Mouse (Mus musculus): ENCODE results near the gene Tpgs1. TPM values are rescaled to one million over a fixed set of nuclear protein-coding genes. Genes with fewer than 3 reads are reported as not detected.
"Not testable (repeated sequence)": the region's sequence is repeated elsewhere in the genome, so short reads cannot be mapped to it uniquely, and the experiment has no call there.

The Tpgs1 gene
- total RNA-seq, 2 experiments from 2014 or later: 26.2 to 27.0 TPM

DNA sequence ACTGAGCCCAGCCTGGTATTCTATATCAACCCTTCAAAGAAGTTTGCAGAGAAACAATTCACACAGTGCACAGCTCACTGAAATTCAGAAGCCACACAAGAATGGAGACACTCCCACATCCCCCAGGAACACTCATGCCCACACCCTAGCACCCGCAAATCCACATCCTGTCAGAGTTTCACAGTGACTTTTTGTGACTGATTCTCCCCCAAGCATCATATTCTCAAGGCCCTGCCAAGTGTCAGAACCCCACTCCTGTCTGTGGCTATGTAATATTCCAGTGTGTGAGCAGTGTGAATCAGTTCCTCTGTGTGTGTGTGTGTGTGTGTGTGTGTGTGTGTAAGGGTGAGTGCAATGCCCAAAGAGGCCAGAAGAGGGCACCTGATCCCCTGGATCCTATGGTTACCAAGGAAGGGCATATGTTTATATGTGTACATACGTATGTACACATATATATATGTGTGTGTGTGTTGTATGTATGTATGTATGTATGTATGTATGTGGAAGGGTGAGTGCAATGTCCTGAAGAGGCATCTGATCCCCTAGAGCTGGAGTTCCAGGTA is 22.9 kb downstream of the Tpgs1 start:
- DNase-seq: no peak

GRCm38 (mm10) chr10:79693580-79694378 is 24.6 kb downstream of the Tpgs1 start:
- no peak for DNase-seq

GRCm38 (mm10) chr10:79694379-79694655 is 25.1 kb downstream of the Tpgs1 start:
- DNase-seq: no peak

DNA sequence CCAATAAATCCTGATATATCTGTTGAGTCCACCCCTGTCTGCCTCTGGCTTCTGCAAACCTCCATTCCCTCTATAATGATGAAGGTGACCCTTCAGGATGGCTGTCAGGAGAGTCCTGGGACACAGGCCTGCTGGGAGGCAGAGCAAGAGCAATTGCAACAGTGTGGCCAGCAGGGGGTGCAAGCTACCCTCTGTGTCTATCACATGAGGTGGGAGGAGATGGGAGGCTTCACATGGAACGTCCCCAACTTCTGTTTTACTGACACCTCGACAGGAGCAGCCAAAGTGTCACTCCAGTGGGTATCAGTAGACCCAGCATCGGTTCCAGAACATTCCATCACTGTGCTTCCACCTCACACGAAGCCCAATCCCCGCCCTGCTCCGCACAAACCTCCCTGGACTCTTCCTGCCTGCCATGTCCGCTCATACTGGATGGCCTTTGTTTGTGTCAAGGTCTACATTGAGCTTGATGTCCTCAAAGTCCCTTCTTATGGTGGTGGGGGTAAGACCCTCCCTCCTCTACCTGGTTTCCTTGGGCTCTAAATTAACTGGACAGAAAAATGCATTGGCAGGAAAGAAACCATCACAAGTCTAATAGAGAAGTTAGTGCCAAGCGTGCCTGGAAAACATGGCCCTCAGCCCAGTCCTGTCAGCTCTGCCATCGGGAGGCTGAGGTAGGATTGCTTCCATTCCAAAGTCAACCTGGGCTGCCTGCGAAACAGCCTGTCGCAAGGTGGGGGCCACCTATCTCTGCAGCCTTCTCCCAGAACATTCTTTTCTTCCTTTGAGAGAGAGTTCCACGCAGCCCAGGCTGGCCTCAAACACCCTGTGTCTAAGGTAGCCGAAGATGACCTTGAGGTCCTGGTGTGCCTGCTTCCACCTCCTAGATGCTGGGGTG is 26.3 kb downstream of the Tpgs1 start:
- DNase-seq: peak; percentile 88

DNA sequence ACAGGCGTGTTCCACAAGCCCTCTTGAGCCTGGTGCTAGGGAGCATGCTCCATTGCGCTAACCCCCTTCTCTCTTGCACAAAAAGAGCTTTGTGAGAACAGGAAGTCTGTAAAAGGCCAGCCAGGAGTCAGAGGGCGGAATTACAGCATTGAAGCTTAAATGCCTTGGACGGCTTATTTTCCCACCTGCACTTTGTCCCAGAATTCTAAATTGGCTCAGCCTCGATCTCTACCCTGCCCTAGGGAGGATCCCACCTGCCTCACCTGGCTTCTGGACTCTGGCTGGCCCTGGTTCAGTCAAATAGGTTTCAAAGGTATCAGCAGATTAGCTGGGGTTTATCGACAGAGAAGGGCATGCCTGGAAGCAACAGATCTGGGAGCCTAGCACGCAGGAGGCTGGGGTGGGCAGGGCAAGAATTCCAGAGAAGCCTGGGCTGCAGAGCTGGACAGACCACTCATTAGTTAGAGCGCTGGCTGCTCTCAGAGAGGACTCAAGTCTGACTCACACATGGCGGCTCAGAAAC is 27.0 kb downstream of the Tpgs1 start:
- no peak for DNase-seq

DNA sequence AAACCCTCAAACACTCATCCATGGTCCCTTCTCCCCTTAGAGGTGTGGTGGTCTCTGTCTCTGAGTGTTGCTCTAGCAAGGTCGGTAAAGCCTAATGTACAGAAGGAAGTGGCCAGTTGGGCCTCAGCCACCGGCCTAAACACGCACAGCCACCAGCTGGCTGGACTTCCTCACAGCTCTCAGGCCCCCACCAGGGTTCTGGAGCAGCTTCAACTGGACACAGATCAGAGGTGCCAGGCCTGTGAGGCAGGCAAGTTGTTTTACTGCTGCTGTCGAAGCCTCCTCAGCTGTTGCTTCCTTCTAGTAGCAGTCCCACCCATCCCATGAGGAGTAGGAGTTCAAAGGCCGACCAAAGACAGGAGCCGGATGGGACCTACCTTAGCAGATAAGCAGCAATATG is 28.7 kb downstream of the Tpgs1 start:
- DNase-seq: no peak

GRCm38 (mm10) chr10:79698459-79698858 is 29.3 kb downstream of the Tpgs1 start:
- DNase-seq: no peak

DNA sequence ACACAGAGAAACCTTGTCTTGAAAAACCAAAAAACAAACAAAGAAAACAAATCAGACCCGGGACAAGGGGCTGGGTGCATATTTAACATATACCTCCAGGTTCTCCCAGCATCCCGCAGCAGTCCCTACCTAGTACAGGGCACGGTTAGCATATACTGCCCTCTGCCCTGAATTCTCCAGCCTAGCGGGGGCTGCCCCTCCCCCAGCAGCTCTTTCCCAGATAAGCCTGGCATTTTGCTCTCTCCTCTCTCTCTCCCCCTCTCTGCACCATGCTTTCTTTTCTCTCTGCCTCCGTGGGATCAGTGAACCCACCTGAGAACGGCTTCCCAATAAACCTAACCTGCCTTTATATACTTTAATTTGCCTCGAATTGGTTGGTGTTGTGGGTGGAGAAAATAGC is 31.5 kb downstream of the Tpgs1 start:
- DNase-seq: no peak

- peak; percentile 77 for DNase-seq
Observed at GRCm38 (mm10) chr10:79701443-79702129, 32.4 kb downstream of the Tpgs1 start.

DNA sequence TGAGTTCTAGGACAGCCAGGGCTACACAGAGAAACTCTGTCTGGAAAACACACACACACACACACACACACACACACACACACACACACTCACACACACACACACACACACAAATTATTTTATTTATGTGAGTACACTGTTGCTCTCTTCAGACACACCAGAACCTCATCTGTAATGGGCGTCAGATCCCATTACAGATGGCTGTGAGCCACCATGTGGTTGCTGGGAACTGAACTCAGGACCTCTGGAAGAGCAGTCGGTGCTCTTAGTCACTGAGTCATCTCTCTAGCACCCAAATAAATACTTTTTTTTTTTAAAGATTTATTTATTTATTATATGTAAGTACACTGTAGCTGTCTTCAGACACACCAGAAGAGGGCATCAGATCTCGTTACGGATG is 33.8 kb downstream of the Tpgs1 start:
- not testable (repeated sequence) for DNase-seq

DNA sequence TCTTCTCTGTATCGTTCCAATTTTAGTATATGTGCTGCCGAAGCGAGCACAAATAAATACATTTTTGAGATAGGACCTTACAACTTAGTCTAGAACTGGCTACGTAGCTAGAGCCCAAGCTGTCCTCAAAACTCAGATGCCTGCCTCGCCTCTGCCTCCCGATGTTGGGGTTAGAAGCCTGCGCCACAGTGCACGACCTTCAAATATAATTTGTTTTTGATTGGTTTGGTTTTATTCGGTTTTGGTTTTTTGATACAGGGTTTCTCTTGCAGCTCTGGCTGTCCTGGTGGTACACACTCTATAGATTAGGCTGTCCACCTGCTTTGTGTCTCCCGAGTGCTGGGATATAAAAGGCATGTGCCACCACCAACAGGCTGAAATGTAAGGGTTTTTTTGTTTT is 34.4 kb downstream of the Tpgs1 start:
- DNase-seq: no peak

DNA sequence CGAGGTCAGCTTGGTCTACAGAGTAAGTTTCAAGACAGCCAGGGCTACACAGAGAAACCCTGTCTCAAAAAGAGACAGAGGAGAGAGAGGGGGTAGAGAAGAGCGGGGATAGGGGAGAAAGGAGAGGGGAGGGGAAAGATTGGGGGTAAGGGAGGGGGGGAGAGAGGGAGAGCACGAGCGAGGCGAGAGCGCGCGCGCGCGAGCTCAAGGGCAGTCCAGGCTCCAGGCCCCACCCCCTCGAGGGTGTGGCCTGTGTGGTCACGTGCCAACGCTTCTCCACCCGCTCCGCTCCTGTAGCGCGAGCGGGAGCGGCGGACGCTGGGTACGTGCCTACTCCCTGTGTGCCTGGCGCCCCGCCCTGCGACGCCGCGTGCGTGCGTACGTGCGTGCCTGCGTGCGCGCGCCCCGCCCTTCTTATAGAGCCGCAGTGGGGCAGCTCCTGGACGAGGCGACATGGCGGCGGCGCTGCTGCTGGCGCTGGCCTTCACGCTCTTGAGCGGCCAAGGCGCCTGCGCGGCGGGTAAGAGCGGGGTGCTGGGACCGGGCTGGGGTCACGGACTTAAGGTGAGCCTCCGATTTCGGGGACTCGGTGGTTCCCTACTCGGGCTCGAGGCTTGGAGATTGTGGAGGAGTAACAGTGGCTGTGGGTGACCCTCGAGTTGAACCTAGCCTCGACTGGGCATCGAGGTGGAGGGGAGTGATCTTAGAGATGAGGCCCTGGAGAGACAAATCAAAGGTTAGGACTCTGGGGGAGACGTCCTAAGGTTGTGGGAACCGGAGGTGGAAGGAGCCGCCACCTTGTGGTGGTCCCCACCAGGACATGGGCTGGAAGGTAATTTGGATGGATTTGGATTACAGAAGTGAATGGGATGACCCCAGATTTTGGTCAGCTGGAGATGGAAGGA is 35.1 kb downstream of the Tpgs1 start, which contains the start of gene Bsg:
TSS of gene Bsg (plus strand) at position 427 of the 905 bp plus-strand sequence.
- DNase-seq: peak; percentile 99

DNA sequence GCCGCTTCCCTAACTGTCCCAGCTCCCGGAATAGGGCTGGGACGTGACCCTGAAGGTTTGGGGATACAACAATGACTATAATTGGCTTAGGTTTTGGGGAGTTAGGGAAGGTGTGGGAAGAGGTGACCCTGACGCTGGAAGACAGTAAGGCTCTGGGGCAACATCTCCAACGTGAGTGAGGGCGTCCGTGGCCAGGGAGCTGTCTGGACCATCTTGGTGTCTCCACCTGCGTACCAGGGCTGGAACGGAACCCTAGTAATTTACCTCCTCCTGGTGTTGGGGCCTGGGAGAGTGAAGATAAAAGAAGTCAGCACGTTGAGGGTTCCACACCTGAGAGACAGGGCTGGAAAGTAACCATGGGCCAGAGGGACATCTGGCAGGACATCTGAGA is 35.8 kb downstream of the Tpgs1 start:
- DNase-seq: no peak

DNA sequence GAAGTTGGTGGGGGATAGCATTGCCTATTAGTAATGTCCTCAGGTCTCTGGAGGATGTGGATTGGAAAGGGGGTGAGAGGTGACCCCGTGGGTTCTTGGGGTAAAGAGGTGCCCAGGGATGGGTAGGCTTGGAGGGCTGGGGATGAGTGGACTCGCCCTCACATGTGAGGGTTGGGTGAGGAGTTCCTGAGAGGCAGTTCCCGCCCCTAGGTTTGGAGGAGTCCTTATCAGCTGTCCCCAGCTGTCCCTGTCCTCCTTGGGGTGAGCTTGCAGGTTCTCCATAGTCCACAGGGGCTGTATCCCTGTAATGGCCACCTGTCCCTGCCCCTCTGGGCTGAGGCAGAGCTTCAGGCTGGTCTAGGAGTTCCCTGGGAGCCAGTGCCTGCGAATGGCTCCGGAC is 36.8 kb downstream of the Tpgs1 start:
- DNase-seq: no peak

DNA sequence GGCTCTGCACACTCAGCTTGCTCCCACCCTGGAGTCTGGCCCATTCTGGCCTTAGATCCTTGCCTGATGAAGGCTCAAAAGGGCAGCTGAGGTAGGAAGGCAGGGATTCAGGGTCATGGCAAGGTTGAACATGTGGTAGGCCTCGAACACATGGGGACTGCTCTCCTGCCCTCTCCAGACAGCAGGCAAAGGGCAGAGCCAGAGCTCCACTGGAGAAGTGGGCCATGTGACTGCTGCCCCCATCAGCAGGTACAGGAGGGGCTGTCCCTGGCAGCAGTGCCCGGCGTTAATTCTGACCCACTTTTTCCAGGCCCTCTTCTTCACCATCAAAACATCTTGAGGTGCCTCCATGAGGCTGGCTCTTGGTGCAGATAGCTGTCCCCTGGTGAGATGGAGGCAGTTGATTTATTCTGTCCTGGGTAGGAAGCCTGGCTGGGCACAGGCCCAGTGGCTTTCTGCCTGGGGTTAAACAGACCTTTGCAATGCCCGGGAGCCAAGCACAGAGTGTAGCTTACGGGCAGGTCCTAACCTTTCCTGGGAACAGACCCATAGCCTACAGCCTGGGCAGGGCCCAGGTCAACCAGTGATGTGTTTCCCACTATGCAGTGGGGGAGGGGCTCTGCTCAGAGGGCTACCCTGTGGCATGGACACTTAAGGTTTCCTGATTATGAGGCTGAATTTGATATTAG is 37.4 kb downstream of the Tpgs1 start:
- DNase-seq: peak; percentile 64

GRCm38 (mm10) chr10:79707162-79707561 is 38.0 kb downstream of the Tpgs1 start:
- DNase-seq: no peak

- no peak for DNase-seq
Observed at GRCm38 (mm10) chr10:79707759-79708158, 38.6 kb downstream of the Tpgs1 start.

DNA sequence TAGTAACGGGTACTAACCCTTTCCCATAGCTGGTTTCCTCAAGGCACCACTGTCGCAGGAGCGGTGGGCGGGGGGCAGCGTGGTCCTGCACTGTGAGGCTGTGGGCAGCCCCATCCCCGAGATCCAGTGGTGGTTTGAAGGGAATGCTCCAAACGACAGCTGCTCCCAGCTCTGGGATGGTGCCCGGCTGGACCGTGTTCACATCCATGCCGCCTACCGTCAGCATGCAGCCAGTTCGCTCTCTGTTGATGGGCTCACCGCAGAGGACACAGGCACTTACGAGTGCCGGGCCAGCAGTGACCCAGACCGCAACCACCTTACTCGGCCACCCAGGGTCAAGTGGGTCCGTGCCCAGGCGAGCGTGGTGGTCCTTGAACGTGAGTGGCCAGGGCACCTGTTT is 39.5 kb downstream of the Tpgs1 start:
- no peak for DNase-seq

- DNase-seq: no peak
Observed at GRCm38 (mm10) chr10:79709307-79709706, 40.1 kb downstream of the Tpgs1 start.

DNA sequence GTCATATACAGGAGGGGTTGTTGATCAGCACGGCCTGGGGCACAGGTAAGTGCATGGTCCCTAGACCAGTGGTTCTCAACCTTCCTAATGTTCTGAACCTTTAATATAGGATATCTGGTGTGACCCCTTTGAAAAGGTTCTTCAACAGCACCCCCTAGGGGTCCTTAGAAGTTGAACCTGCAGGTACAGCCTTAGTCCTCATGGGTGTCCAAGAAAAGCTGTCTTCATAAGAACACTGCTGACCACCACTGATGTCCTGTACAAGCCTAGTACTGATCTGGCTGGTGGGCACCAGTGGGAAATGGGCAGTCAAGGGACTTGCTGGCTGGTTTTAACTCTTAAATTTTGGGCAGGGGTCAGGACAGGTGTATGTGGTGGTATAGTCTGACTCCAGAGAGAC is 42.9 kb downstream of the Tpgs1 start:
- DNase-seq: no peak

Measured in adrenal gland, postnatal 10 days (tissue).